Mouse (Mus musculus) ES-E14 (cell line): ENCODE measurements around the gene Zmiz1. TPM values are rescaled to one million over a fixed set of nuclear protein-coding genes. Genes with fewer than 3 reads are reported as not detected.

Source experiments
- DNase-seq: peaks from one replicate; pipeline ENCODE4 v3.0.0-alpha.2; 2013; ENCODE audit warnings: low read depth, low spot score
- H3K27ac ChIP-seq: 2 replicates; pipeline ENCODE4 v1.5.1; 2012; ENCODE audit warnings: low read depth, mild to moderate bottlenecking, low read length, moderate library complexity, mixed read lengths; ENCODE audit not compliant: poor library complexity, insufficient read depth, severe bottlenecking
- H3K36me3 ChIP-seq: 2 replicates; pipeline ENCODE4 v1.6.1; 2012; ENCODE audit warnings: mild to moderate bottlenecking, low read length, moderate library complexity, mixed read lengths; ENCODE audit not compliant: control insufficient read depth, poor library complexity, insufficient read depth, severe bottlenecking
- H3K4me1 ChIP-seq, 2 experiments: fragments of 150-350 bp in 1 of 2; sonication (generic) in 1 of 2; 2 replicates each; pipeline ENCODE4 v1.6.1; 2012; ENCODE audit warnings: low read length in 2 of 2, mild to moderate bottlenecking in 1 of 2, mixed read lengths in 1 of 2; ENCODE audit not compliant: control insufficient read depth in 2 of 2, insufficient read depth in 2 of 2, poor library complexity in 1 of 2
- H3K4me3 ChIP-seq, 2 experiments: fragments of 150-350 bp in 1 of 2; sonication (generic) in 1 of 2; 2 replicates each; pipeline ENCODE4 v1.5.1; 2012; ENCODE audit warnings: low read length in 2 of 2, low read depth in 1 of 2, mild to moderate bottlenecking in 1 of 2, mixed read lengths in 1 of 2; ENCODE audit not compliant: insufficient read depth in 1 of 2, poor library complexity in 1 of 2, severe bottlenecking in 1 of 2
- H3K9ac ChIP-seq: 2 replicates; pipeline ENCODE4 v1.6.1; 2012; ENCODE audit warnings: low read depth, mild to moderate bottlenecking, low read length, mixed read lengths; ENCODE audit not compliant: poor library complexity, insufficient read depth, severe bottlenecking
- H3K9me3 ChIP-seq: fragments of 150-350 bp; sonication (generic); 2 replicates; pipeline ENCODE4 v1.6.1; 2012; ENCODE audit warnings: low read depth, mild to moderate bottlenecking, low read length; ENCODE audit not compliant: control insufficient read depth, insufficient read depth
- CHD2 ChIP-seq: IDR thresholded peaks from 2 replicates; pipeline ENCODE4 v1.6.1; 2014; ENCODE audit warnings: mild to moderate bottlenecking, low read depth, low read length, inconsistent platforms
- HCFC1 ChIP-seq: IDR thresholded peaks from 2 replicates; pipeline ENCODE4 v1.6.1; 2012; ENCODE audit warnings: low read length, inconsistent platforms, borderline replicate concordance; ENCODE audit not compliant: insufficient read depth
- MAFK ChIP-seq: IDR thresholded peaks from 2 replicates; pipeline ENCODE4 v1.6.1; 2014; ENCODE audit warnings: mild to moderate bottlenecking, low read depth, low read length, inconsistent platforms; ENCODE audit not compliant: insufficient read depth
- ZC3H11A ChIP-seq: IDR thresholded peaks from 2 replicates; pipeline ENCODE4 v1.6.1; 2012; ENCODE audit warnings: low read depth, mild to moderate bottlenecking, inconsistent platforms, low read length, borderline replicate concordance
- ZNF384 ChIP-seq: IDR thresholded peaks from 2 replicates; pipeline ENCODE4 v1.6.1; 2012; ENCODE audit warnings: low read depth, low read length, inconsistent platforms
- in situ Hi-C, 2 experiments: fragments of 600-800 bp; cut with MboI; formaldehyde crosslinking; loops; one replicate each; pipeline ENCODE4 v1.15.1; 2025; ENCODE audit warnings: low sequenced_read_pairs in 2 of 2, inconsistent platforms in 1 of 2; ENCODE audit not compliant: unreplicated experiment in 2 of 2
- total RNA-seq: library from RNA; depleted of rRNA; stranded (reverse); fragments of 300-350 nt; gene quantifications from 2 replicates; pipeline ENCODE4 v1.2.3, GENCODE M21; 2012

Gene Zmiz1
- total RNA-seq, 1 experiment: 16.9 TPM

- H3K9ac ChIP-seq: no peak overlapping the region
- in situ Hi-C loops: no loop called here
- peaks cover 0 to 6% of the 10 kb centered on the region in 2 experiments; a peak in 1 of 4 replicates for H3K4me1 ChIP-seq
- no peak overlapping the region for H3K27ac ChIP-seq
- H3K36me3 ChIP-seq: no peaks in the 10 kb centered on the region
- TF ChIP-seq ZC3H11A (no peak), MAFK (no peak), CHD2 (no peak), HCFC1 (no peak), ZNF384 (no peak)
- H3K9me3 ChIP-seq: no peaks in the 10 kb centered on the region
- H3K4me3 ChIP-seq: no peak overlapping the region
- DNase-seq: no peak
These were observed 81.2 kb downstream of the Zmiz1 start for GRCm38 (mm10) chr14:25540172-25540571.

GRCm38 (mm10) chr14:25541213-25541612, 82.2 kb downstream of the Zmiz1 start:
- H3K4me1 ChIP-seq: peaks cover 0 to 6% of the 10 kb centered on the region in 2 experiments; a peak in 1 of 4 replicates
- no peak overlapping the region for H3K4me3 ChIP-seq
- H3K9ac ChIP-seq: no peak overlapping the region
- in situ Hi-C loops: no loop called here
- TF ChIP-seq MAFK: no peak
- no peak for TF ChIP-seq CHD2
- no peak for TF ChIP-seq ZC3H11A
- TF ChIP-seq ZNF384: no peak
- no peak for TF ChIP-seq HCFC1
- H3K36me3 ChIP-seq: no peaks in the 10 kb centered on the region
- H3K9me3 ChIP-seq: no peaks in the 10 kb centered on the region
- DNase-seq: no peak
- H3K27ac ChIP-seq: no peak overlapping the region

GRCm38 (mm10) chr14:25543098-25543497, 84.1 kb downstream of the Zmiz1 start:
- H3K27ac ChIP-seq: no peak overlapping the region
- peaks cover 0 to 6% of the 10 kb centered on the region in 2 experiments; a peak in 1 of 4 replicates for H3K4me1 ChIP-seq
- TF ChIP-seq ZC3H11A: no peak
- no peak for TF ChIP-seq HCFC1
- no peak for TF ChIP-seq ZNF384
- no peak for TF ChIP-seq CHD2
- no peak for TF ChIP-seq MAFK
- no peak overlapping the region for H3K4me3 ChIP-seq
- in situ Hi-C loops: no loop called here
- no peak overlapping the region for H3K9ac ChIP-seq
- H3K9me3 ChIP-seq: no peaks in the 10 kb centered on the region
- H3K36me3 ChIP-seq: no peaks in the 10 kb centered on the region
- DNase-seq: no peak

DNA sequence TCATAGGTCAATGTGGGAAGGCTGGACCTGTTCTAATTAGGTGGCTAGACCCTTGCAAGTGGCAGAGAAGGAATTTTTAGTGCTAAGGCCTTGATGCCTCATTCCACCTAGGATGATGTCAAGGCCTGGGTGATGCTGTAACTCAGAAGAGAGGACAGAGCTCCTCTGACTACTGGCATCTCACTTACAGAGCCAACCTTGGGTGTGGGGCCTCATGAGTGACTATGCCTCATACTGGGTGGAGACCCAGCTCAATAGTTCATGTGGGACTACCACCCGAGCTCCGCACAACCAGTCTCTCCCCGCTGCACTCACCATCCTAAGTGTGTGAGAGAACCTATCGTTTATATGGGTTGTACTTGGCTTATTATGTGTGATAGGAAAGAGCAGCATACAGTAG, 84.9 kb downstream of the Zmiz1 start:
- Histone ChIP-seq H3K27ac (no peak overlapping the region), H3K4me3 (no peak overlapping the region), H3K9ac (no peak overlapping the region), H3K4me1 (peaks cover 0 to 6% of the 10 kb centered on the region in 2 experiments; a peak in 1 of 4 replicates), H3K36me3 (no peaks in the 10 kb centered on the region), H3K9me3 (no peaks in the 10 kb centered on the region)
- no peak for TF ChIP-seq HCFC1
- no peak for TF ChIP-seq ZC3H11A
- no peak for TF ChIP-seq ZNF384
- TF ChIP-seq CHD2: no peak
- TF ChIP-seq MAFK: no peak
- in situ Hi-C loops: no loop called here
- DNase-seq: no peak

DNA sequence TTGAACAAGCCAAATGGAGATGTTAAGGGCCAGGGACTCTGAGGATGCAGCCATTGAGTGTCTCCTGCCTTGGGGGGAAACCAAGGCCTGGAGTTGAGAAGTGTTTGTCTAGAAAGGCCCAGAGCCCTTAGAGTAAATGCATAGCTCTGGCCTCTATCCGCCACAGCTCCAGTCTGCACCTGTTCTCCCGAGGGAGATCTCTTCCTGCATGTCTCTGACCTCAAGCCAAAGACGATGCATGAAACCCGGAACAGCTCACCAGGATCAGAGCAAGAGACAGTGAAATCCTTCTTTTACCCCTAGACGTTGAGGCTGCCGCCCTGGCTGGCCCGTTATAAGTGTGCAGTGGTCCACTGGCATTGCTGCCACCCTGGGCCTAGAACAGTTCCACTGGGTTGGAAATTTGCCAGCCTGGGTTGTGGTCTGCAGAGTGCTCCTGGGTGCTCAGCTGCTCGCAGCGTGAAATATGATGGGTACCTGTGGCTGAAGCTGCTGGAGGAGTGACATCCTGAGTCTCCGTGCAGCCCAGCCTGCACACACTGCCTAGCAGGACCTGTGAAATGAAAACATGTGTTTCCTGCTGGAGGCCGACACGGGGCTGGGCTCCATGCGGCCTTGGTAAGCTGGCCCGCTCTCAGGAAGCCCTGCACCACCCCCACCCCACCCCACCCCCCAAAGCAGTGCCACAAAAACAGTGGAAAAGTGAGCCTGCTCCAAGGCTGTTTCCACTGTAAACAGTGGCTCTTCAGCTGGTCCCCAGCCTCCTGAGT, 88.1 kb downstream of the Zmiz1 start:
- Histone ChIP-seq H3K36me3 (no peaks in the 10 kb centered on the region), H3K9ac (no peak overlapping the region), H3K9me3 (no peaks in the 10 kb centered on the region), H3K4me3 (no peak overlapping the region), H3K4me1 (no peaks in the 10 kb centered on the region), H3K27ac (no peak overlapping the region)
- no peak for DNase-seq
- TF ChIP-seq CHD2 (no peak), MAFK (no peak), ZC3H11A (no peak), ZNF384 (no peak), HCFC1 (no peak)
- in situ Hi-C loops: no loop called here
